Mouse (Mus musculus) hindbrain, embryonic 14.5 days (tissue): ENCODE results near the gene 6430548M08Rik. TPM values are rescaled to one million over a fixed set of nuclear protein-coding genes. Genes with fewer than 3 reads are reported as not detected.
A peak's percentile ranks its signal among the peaks of the same experiment; 100 is the strongest.

ENCODE experiments used
- ATAC-seq: fragments of 200-750 bp; cut with Nextera tagmentation; 2 replicates; pipeline ENCODE4 v1.8.0; 2017; ENCODE audit warnings: moderate number of reproducible peaks, mild to moderate bottlenecking, moderate TSS enrichment, moderate library complexity; ENCODE audit not compliant: low FRiP score
- DNase-seq: peaks from one replicate; pipeline ENCODE4 v3.0.0-alpha.2; 2015; ENCODE audit warnings: low spot score
- H3K27ac ChIP-seq: fragments of 300-500 bp; sonication (generic); 2 replicates; pipeline ENCODE4 v1.5.1; 2014; ENCODE audit warnings: mild to moderate bottlenecking, moderate library complexity
- H3K27me3 ChIP-seq: fragments of 300-500 bp; sonication (generic); 2 replicates; pipeline ENCODE4 v1.6.1; 2014; ENCODE audit warnings: mild to moderate bottlenecking, low read length, mixed read lengths; ENCODE audit not compliant: control insufficient read depth, insufficient read depth
- H3K36me3 ChIP-seq: fragments of 300-500 bp; sonication (generic); replicated peaks from 2 replicates; pipeline ENCODE4 v1.6.1; 2014; ENCODE audit not compliant: control insufficient read depth, insufficient read depth
- H3K4me1 ChIP-seq: fragments of 300-500 bp; sonication (generic); replicated peaks from 2 replicates; pipeline ENCODE4 v1.6.1; 2014; ENCODE audit warnings: antibody characterized with exemption, low read length, mixed read lengths; ENCODE audit not compliant: control insufficient read depth, insufficient read depth
- H3K4me2 ChIP-seq: fragments of 300-500 bp; sonication (generic); replicated peaks from 2 replicates; pipeline ENCODE4 v1.6.1; 2014; ENCODE audit warnings: mild to moderate bottlenecking, moderate library complexity
- H3K4me3 ChIP-seq: fragments of 300-500 bp; sonication (generic); replicated peaks from 2 replicates; pipeline ENCODE4 v1.5.1; 2014; ENCODE audit warnings: mild to moderate bottlenecking, low read length
- H3K9ac ChIP-seq: fragments of 300-500 bp; sonication (generic); 2 replicates; pipeline ENCODE4 v1.6.1; 2014
- H3K9me3 ChIP-seq: fragments of 300-500 bp; sonication (generic); 2 replicates; pipeline ENCODE4 v1.6.1; 2016; ENCODE audit warnings: low read length; ENCODE audit not compliant: control insufficient read depth
- WGBS: fragments of 180-500 bp; shearing (Covaris S2); extraction: QIAGEN DNeasy Blood & Tissue Kit; methylation state at CpG from one replicate; pipeline ENCODE4 v1.1.7; 2014; 5-methylcytosine and 5-hydroxymethylcytosine counted together
- polyA plus RNA-seq: library from polyadenylated mRNA; unstranded; fragments of >200 nt; fragmentation: Nextera tagmentation; extraction: Ambion mirVana; gene quantifications from 2 replicates; pipeline ENCODE4 v1.2.1, GENCODE M21; 2014

6430548M08Rik gene
- polyA plus RNA-seq, 1 experiment from 2014 or later, result 40.1 TPM

GRCm38 (mm10) chr8:120180445-120180970 is 66.6 kb downstream of the 6430548M08Rik start:
- no peak for DNase-seq
- H3K27ac ChIP-seq, result no peak overlapping the region
- H3K36me3 ChIP-seq, result no peaks in the 10 kb centered on the region
- no peak overlapping the region for H3K4me2 ChIP-seq
- no peaks in the 10 kb centered on the region for H3K9me3 ChIP-seq
- WGBS, result 28% methylated on average over 7 of the region's 7 CpGs
- H3K9ac ChIP-seq, result no peak overlapping the region
- no peak overlapping the region for H3K4me3 ChIP-seq
- H3K4me1 ChIP-seq, result peaks cover 39% of the 10 kb centered on the region
- H3K27me3 ChIP-seq, result no peaks in the 10 kb centered on the region; the same call in 1 of the 2 replicates
- no peak for ATAC-seq

- Histone ChIP-seq H3K4me1 (peaks cover 43% of the 10 kb centered on the region), H3K27me3 (no peaks in the 10 kb centered on the region), H3K9ac (no peak overlapping the region), H3K27ac (no peak overlapping the region), H3K4me2 (no peak overlapping the region), H3K36me3 (no peaks in the 10 kb centered on the region), H3K9me3 (no peaks in the 10 kb centered on the region), H3K4me3 (no peak overlapping the region)
- no peak for DNase-seq
- 88% methylated on average over 5 of the region's 5 CpGs for WGBS
- ATAC-seq, result no peak
Measured at GRCm38 (mm10) chr8:120181274-120181673, 67.3 kb downstream of the 6430548M08Rik start.

- ATAC-seq (no peak), DNase-seq (no peak)
- Histone ChIP-seq H3K27ac (no peak overlapping the region), H3K4me2 (no peak overlapping the region), H3K9me3 (no peaks in the 10 kb centered on the region), H3K36me3 (no peaks in the 10 kb centered on the region), H3K4me3 (no peak overlapping the region), H3K27me3 (no peaks in the 10 kb centered on the region), H3K4me1 (peaks cover 43% of the 10 kb centered on the region), H3K9ac (no peak overlapping the region)
- WGBS, result 84% methylated on average over 4 of the region's 4 CpGs
Measured at GRCm38 (mm10) chr8:120181861-120182414, 68.0 kb downstream of the 6430548M08Rik start.

- WGBS, result 46% methylated on average over 9 of the region's 9 CpGs
- no peak overlapping the region for H3K27ac ChIP-seq
Measured at GRCm38 (mm10) chr8:120184366-120184765, 70.4 kb downstream of the 6430548M08Rik start.

GRCm38 (mm10) chr8:120184850-120185792 is 71.2 kb downstream of the 6430548M08Rik start:
- ATAC-seq (peak; percentile 70), DNase-seq (peak; percentile 60)
- H3K27ac ChIP-seq, result peak overlapping the region; percentile 84
- peak overlapping the region; percentile 31 for H3K4me2 ChIP-seq
- H3K4me3 ChIP-seq, result no peak overlapping the region
- H3K27me3 ChIP-seq, result no peaks in the 10 kb centered on the region
- H3K36me3 ChIP-seq, result no peaks in the 10 kb centered on the region
- H3K9ac ChIP-seq, result peak overlapping the region; percentile 6
- H3K9me3 ChIP-seq, result no peaks in the 10 kb centered on the region
- 20% methylated on average over 17 of the region's 17 CpGs for WGBS
- peaks cover 22% of the 10 kb centered on the region for H3K4me1 ChIP-seq

More at GRCm38 (mm10) chr8:120184366-120184765, 70.4 kb downstream of the 6430548M08Rik start:
- no peaks in the 10 kb centered on the region for H3K9me3 ChIP-seq
- H3K9ac ChIP-seq, result no peak overlapping the region
- no peaks in the 10 kb centered on the region for H3K36me3 ChIP-seq
- H3K4me2 ChIP-seq, result no peak overlapping the region
- peaks cover 24% of the 10 kb centered on the region for H3K4me1 ChIP-seq
- DNase-seq (no peak), ATAC-seq (no peak)
- H3K27me3 ChIP-seq, result no peaks in the 10 kb centered on the region
- no peak overlapping the region for H3K4me3 ChIP-seq

GRCm38 (mm10) chr8:120186454-120186853 is 72.5 kb downstream of the 6430548M08Rik start:
- H3K4me3 ChIP-seq, result no peak overlapping the region
- H3K27me3 ChIP-seq, result no peaks in the 10 kb centered on the region
- peak overlapping the region; percentile 39; the same call in 1 of the 2 replicates for H3K27ac ChIP-seq
- peaks cover 34% of the 10 kb centered on the region for H3K4me1 ChIP-seq
- H3K9me3 ChIP-seq, result no peaks in the 10 kb centered on the region
- H3K9ac ChIP-seq, result no peak overlapping the region
- no peak for DNase-seq
- H3K4me2 ChIP-seq, result no peak overlapping the region
- ATAC-seq, result peak; percentile 28; the same call in 1 of the 2 replicates
- H3K36me3 ChIP-seq, result no peaks in the 10 kb centered on the region
- 50% methylated on average over 8 of the region's 8 CpGs for WGBS

- Histone ChIP-seq H3K9me3 (no peaks in the 10 kb centered on the region), H3K4me2 (no peak overlapping the region), H3K4me3 (no peak overlapping the region), H3K27me3 (no peaks in the 10 kb centered on the region), H3K36me3 (no peaks in the 10 kb centered on the region), H3K4me1 (peaks cover 36% of the 10 kb centered on the region), H3K27ac (no peak overlapping the region), H3K9ac (no peak overlapping the region)
- WGBS, result 81% methylated on average over 6 of the region's 6 CpGs
- DNase-seq (no peak), ATAC-seq (no peak)
Measured at GRCm38 (mm10) chr8:120188510-120188909, 74.6 kb downstream of the 6430548M08Rik start.

GRCm38 (mm10) chr8:120189440-120189839 is 75.5 kb downstream of the 6430548M08Rik start:
- H3K36me3 ChIP-seq, result no peaks in the 10 kb centered on the region
- ATAC-seq (no peak), DNase-seq (no peak)
- H3K9me3 ChIP-seq, result no peaks in the 10 kb centered on the region
- H3K9ac ChIP-seq, result no peak overlapping the region
- no peak overlapping the region for H3K4me2 ChIP-seq
- WGBS, result 82% methylated on average over 6 of the region's 6 CpGs
- H3K4me3 ChIP-seq, result no peak overlapping the region
- no peaks in the 10 kb centered on the region for H3K27me3 ChIP-seq
- H3K4me1 ChIP-seq, result peaks cover 36% of the 10 kb centered on the region
- H3K27ac ChIP-seq, result no peak overlapping the region

- no peaks in the 10 kb centered on the region for H3K27me3 ChIP-seq
- no peak overlapping the region for H3K4me3 ChIP-seq
- H3K9ac ChIP-seq, result no peak overlapping the region
- ATAC-seq (no peak), DNase-seq (no peak)
- no peaks in the 10 kb centered on the region for H3K9me3 ChIP-seq
- WGBS, result 80% methylated on average over 17 of the region's 17 CpGs
- H3K36me3 ChIP-seq, result no peaks in the 10 kb centered on the region
- peaks cover 31% of the 10 kb centered on the region for H3K4me1 ChIP-seq
- no peak overlapping the region for H3K4me2 ChIP-seq
- peak overlapping the region; percentile 74 for H3K27ac ChIP-seq
Measured at GRCm38 (mm10) chr8:120190107-120190809, 76.3 kb downstream of the 6430548M08Rik start.
